Mouse (Mus musculus): Measurements from ENCODE around the gene Lamtor4. TPM values are rescaled to one million over a fixed set of nuclear protein-coding genes. Genes with fewer than 3 reads are reported as not detected.
"Not testable (repeated sequence)": the region's sequence is repeated elsewhere in the genome, so short reads cannot be mapped to it uniquely, and the experiment has no call there.

Lamtor4 gene
- total RNA-seq (2014; fragmentation: Nextera tagmentation) = 132 and 143 TPM in 2 replicates
- 80.9 and 86.9 TPM in 2 replicates for total RNA-seq (2017)

- peak; percentile 73 for ATAC-seq (replicated peaks; ENCODE audit: poor library complexity, severe bottlenecking)
Measured at GRCm38 (mm10) chr5:138255353-138256093, at the start of gene Lamtor4. Gene Lamtor4, plus strand, starts transcription at chr5:138255482.

- ATAC-seq (replicated peaks; ENCODE audit: poor library complexity, severe bottlenecking) = peak; percentile 59
Measured at GRCm38 (mm10) chr5:138207253-138207652, 48.0 kb upstream of the Lamtor4 start.

- no peak for ATAC-seq (replicated peaks; ENCODE audit: poor library complexity, severe bottlenecking)
Measured at GRCm38 (mm10) chr5:138207873-138208272, 47.4 kb upstream of the Lamtor4 start.

GRCm38 (mm10) chr5:138216632-138217031, 38.6 kb upstream of the Lamtor4 start:
- not testable (repeated sequence) for ATAC-seq (replicated peaks; ENCODE audit: poor library complexity, severe bottlenecking)

- ATAC-seq (replicated peaks; ENCODE audit: poor library complexity, severe bottlenecking) = no peak
Measured at GRCm38 (mm10) chr5:138219864-138220263, 35.4 kb upstream of the Lamtor4 start.

GRCm38 (mm10) chr5:138222111-138222510, 33.2 kb upstream of the Lamtor4 start:
- peak; percentile 83 for ATAC-seq (replicated peaks; ENCODE audit: poor library complexity, severe bottlenecking)

- ATAC-seq (replicated peaks; ENCODE audit: poor library complexity, severe bottlenecking) = no peak
Measured at GRCm38 (mm10) chr5:138223287-138223686, 32.0 kb upstream of the Lamtor4 start.

- ATAC-seq (replicated peaks; ENCODE audit: poor library complexity, severe bottlenecking) = no peak
Measured at GRCm38 (mm10) chr5:138225700-138226099, 29.6 kb upstream of the Lamtor4 start, which contains the start of gene Nxpe5. Gene Nxpe5, plus strand, starts transcription at chr5:138225898.

- ATAC-seq (replicated peaks; ENCODE audit: poor library complexity, severe bottlenecking) = no peak
Measured at GRCm38 (mm10) chr5:138226491-138226890, 28.8 kb upstream of the Lamtor4 start.

- peak; percentile 93 for ATAC-seq (replicated peaks; ENCODE audit: poor library complexity, severe bottlenecking)
Measured at GRCm38 (mm10) chr5:138227367-138227766, 27.9 kb upstream of the Lamtor4 start.

- peak; percentile 28 for ATAC-seq (replicated peaks; ENCODE audit: poor library complexity, severe bottlenecking)
Measured at GRCm38 (mm10) chr5:138228026-138228425, 27.3 kb upstream of the Lamtor4 start.

GRCm38 (mm10) chr5:138229511-138229910, 25.8 kb upstream of the Lamtor4 start:
- ATAC-seq (replicated peaks; ENCODE audit: poor library complexity, severe bottlenecking) = peak; percentile 44

GRCm38 (mm10) chr5:138233778-138234177, 21.5 kb upstream of the Lamtor4 start:
- ATAC-seq (replicated peaks; ENCODE audit: poor library complexity, severe bottlenecking) = no peak

- ATAC-seq (replicated peaks; ENCODE audit: poor library complexity, severe bottlenecking) = no peak
Measured at GRCm38 (mm10) chr5:138234224-138234623, 21.1 kb upstream of the Lamtor4 start.

GRCm38 (mm10) chr5:138241511-138241910, 13.8 kb upstream of the Lamtor4 start:
- no peak for ATAC-seq (replicated peaks; ENCODE audit: poor library complexity, severe bottlenecking)

- ATAC-seq (replicated peaks; ENCODE audit: poor library complexity, severe bottlenecking) = no peak
Measured at GRCm38 (mm10) chr5:138251144-138251543, 4.1 kb upstream of the Lamtor4 start.

- ATAC-seq (replicated peaks; ENCODE audit: poor library complexity, severe bottlenecking) = no peak
Measured at GRCm38 (mm10) chr5:138253061-138253460, 2.2 kb upstream of the Lamtor4 start.

GRCm38 (mm10) chr5:138256094-138256467, 799 bp downstream of the Lamtor4 start:
- ATAC-seq (replicated peaks; ENCODE audit: poor library complexity, severe bottlenecking) = no peak

GRCm38 (mm10) chr5:138256966-138257584, 1.8 kb downstream of the Lamtor4 start:
- peak; percentile 64 for ATAC-seq (replicated peaks; ENCODE audit: poor library complexity, severe bottlenecking)

- ATAC-seq (replicated peaks; ENCODE audit: poor library complexity, severe bottlenecking) = no peak
Measured at GRCm38 (mm10) chr5:138257585-138257978, 2.3 kb downstream of the Lamtor4 start.

- no peak for ATAC-seq (replicated peaks; ENCODE audit: poor library complexity, severe bottlenecking)
Measured at GRCm38 (mm10) chr5:138258078-138258477, 2.8 kb downstream of the Lamtor4 start.

- peak; percentile 6; the same call in 1 of the 2 replicates for ATAC-seq (replicated peaks; ENCODE audit: poor library complexity, severe bottlenecking)
Measured at GRCm38 (mm10) chr5:138258542-138258941, 3.3 kb downstream of the Lamtor4 start.
